Mouse (Mus musculus) adrenal gland, postnatal 25 days (tissue): ENCODE measurements at regions not wholly inside any gene's neighbourhood (a gene's known extent, or its start where the extent isn't known, plus 50 kb on each side); places are given as distances from the start of the nearest gene placed in this dataset.

ENCODE experiments used
- DNase-seq: peaks from one replicate; pipeline ENCODE4 v3.0.0; 2021; ENCODE audit warnings: mixed read lengths

DNA sequence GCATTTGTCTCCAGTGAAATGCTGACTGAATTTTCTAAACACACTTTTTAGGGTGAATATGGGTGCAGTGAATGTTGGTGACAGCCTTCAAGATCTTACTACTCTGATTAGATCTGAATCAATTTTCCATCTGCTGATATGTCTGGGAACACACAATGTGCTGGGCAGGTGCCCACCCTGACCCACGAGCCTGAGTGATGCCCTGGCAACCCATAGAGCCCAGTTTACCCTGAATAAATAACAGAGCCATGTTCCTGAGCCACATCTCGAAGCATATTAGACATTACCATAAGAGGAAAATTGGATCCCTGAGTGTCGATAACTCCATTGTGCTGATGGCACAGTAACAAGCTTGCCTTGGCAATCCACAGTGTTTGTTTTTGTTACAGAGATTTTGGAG, 644.9 kb downstream of the Nedd1 start:
- DNase-seq = no peak

DNA sequence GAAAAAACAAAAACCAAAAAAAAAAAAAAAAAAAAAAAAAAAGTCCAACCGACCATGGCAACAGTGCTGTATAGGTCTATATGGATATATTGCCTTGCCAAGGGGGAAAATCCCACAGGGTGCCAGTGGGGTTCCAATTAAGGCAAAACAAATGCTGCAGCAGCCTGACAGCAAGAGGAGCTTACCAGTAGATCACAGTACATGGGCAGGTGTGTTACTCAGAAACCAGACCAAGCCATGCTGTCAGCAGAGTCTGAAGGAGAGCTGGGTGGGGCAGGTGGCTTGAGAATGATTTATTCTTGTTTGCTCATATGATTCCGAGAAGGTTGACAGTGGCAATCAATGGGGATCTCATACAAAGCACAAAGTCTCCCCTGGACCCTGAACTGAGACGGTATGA, 645.5 kb downstream of the Nedd1 start:
- DNase-seq = no peak

DNA sequence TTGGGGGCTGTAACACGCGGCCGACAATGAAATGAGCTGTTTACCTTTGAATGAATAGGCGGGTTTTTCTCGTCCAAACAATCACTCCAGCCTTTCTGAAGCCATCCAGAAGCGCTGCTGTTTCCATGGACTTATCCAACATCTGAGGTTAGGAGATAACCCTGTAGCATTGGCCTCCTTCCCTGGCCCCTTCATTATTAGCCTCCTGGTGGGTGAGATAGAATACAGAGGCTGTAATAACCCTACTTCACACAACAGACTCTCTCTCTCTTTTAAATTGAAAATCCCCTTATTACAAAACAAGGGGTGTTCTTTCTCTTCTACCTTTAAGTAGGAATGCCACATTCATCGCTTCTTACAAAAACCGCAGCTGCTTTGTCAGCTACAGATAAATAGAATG, 646.8 kb downstream of the Nedd1 start:
- DNase-seq = no peak

DNA sequence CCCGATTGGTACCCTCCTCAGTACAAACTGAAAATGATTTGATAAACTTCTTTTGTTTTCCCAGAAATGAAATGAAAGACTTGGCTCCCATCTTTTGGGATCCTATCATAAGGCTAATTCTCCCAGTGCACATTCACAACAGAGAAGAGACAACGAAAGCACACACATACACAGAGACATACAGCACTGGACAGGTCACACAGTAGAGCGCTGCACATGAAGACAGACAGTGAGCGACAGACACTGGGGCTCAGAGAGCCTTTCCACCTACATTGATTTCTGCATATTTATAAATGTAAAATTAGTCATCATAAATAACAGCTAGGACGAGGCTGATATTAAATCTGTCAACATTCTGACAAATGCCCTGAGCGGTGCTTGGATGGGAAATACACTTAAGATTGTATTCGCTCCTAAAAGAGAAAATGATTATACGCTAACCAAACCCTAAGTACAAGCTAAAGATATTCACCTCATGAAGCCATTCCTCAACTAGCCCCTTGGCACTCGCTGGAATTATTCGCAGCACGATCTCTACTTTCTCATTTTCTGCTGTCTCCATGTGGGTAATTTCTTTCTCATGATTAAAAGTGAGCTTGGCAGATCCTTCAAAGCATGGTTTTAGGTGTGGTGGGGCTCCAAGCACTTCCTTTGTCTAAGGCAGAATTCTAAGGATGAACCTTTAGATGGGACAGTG, 647.4 kb downstream of the Nedd1 start:
- no peak for DNase-seq

DNA sequence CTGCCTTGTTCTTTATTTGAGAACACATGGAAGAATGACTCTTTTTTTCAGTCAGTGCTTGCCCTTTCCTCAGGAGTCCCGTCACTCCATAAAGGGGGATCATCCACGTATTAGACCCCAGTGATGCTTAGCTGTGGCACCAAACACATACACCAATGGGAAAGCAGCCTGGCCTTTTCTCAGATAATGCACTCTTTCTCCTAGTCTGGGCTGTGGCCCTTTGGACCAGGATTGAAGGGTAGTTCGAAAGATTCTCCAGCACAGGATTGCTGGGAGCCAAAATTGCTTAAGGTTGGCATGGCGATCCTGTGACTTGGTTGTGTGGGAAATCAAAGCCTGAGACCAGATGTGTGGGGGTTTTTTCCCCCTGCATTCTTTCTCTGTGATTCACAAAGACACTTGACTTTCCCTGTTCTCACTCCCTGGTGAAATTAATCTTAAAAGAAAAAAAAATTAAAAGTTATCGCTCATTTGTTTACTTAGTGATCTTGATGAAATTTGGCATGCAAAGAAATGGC, 648.3 kb downstream of the Nedd1 start:
- no peak for DNase-seq

DNA sequence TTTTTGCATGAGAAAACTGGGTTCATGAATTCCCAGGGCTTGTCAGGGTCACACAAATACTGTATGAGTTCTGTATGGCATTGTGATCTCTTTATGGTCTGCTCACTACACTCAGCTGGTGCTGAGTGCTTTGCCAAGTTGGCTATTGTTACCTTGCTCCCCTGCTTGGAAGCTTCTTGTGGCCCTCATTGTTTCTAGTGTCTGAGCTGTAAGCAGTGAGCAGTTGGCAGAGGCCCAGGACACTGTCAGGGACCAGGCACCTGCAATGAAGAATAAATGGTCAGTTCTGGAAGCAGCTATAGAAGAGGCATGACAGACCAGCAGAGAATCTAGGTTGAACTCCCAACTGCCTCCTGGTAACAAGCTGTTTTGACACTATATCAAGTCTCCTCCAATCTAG, 677.4 kb downstream of the Nedd1 start:
- peak; percentile 8 for DNase-seq

DNA sequence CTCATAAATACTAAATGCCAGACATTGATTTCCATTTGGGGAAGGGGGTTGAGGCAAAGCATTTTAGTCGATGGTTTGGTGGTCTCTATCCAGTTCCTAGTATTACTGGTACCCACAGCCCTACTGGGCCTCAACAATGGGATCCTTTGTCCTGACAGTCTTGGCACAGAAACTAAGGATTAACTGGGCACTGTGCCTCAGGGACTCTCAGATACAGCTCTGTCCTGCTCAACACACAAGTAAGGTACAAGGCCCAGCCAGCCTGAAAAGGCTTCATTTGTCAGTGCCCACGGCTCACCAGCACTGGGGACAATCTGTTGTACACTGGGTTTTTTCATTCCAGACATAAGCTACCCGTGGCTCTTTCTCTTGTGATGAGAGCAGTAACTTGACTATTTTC, 686.0 kb downstream of the Nedd1 start:
- DNase-seq = no peak

- DNase-seq = no peak
Observed at GRCm38 (mm10) chr10:92030221-92030620, 692.0 kb downstream of the Nedd1 start.

- no peak for DNase-seq
Observed at GRCm38 (mm10) chr10:92024203-92024602, 698.0 kb downstream of the Nedd1 start.

DNA sequence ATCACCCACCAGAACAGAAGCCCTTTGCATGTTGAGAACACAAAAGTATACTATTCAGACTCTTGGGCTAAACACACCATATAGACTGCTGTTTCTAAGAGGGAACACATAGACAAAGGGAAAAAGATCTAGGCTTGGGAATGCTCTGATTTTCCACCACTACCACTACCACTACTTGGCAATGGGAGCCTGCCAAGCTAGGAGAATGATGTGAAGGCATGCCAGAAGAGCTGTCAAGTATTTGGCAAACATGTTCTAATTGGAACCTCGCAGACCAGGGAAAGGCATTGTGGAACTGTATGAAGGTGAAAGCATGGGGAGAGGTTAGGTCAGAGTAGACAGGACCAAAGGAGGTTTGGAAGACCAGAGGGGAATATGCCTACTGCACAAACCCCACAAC, 701.2 kb downstream of the Nedd1 start:
- no peak for DNase-seq

DNA sequence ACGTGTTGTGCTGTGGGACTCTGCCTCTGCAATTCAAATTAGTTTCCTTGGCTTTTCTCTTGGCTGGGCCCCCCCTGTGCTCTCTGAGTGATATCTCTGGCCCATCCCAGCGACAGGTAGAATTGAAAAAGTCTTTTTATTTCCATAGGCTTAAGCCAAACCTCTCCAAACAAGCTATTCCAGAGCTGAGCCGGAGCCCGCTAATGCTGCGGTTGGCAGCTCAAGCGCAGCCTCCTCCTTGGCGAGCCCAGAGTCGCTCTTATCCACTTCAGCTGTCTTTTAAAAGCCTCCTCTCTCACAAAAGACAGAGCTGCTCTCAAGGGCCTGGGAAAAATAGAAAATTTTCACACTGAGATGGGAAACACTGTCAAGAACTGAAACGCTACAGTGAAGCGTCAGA, 712.7 kb downstream of the Nedd1 start:
- DNase-seq = no peak

GRCm38 (mm10) chr10:92007891-92008290, 714.3 kb downstream of the Nedd1 start:
- peak; percentile 9 for DNase-seq

GRCm38 (mm10) chr10:92006467-92006866, 715.8 kb downstream of the Nedd1 start:
- no peak for DNase-seq

GRCm38 (mm10) chr10:91991040-91991439, 731.2 kb downstream of the Nedd1 start:
- peak; percentile 4 for DNase-seq

- peak; percentile 5 for DNase-seq
Observed at GRCm38 (mm10) chr10:91988364-91988763, 733.9 kb downstream of the Nedd1 start.

DNA sequence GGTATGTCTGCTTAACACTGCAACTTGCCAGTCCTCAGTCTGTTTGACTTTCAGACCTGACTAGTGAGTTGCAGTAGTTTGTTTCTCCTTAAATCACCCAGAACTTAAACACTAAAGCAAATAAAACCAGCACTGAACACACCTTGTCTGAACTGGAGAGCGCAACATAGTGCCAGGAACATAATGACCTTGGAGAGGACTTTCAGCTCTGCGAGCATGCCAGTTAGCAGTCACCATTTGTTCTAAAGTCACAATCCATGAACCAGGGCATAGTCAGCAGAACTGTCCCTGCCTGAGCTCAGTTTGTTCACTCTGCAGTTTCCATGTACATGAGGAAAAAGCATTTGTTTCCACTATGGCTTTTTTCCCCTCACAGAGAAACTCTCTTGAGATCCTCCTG, 742.4 kb downstream of the Nedd1 start:
- DNase-seq = no peak

GRCm38 (mm10) chr10:91971951-91972350, 750.3 kb downstream of the Nedd1 start:
- DNase-seq = no peak

DNA sequence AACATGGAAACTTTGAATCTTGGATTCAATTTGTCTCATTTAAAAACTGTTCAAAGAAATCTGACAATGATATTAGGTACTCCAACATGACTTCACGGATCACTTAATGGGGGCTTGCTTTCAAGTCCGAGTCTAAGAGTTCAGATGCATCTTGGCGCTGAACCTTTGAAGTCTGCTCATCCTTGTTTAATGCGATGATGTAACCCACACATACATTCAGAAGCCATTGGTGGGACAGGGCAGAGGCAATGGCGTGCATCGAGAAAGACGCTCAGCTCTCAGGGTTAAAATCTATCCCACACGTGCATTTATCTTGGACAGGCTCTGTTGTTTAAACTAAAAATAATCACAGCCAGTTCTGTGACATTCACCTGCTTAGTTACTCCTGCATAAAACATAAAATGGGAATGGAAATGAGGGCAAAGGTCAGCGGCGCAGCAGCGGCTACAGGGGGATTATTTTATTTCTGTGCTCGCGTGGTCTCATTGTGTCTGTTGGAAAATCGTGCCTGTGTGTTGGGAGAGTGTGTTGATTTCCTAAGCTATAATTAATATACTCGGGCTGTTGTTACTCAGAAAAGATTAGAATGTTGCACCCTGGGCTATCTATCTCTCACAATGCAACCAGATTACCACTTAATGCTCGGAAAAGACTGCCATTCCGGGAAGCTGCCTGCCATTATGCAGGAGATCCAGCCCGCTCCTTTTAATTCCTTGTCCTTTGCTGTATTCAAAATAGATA, 754.5 kb downstream of the Nedd1 start:
- no peak for DNase-seq

- DNase-seq = no peak
Observed at GRCm38 (mm10) chr10:91959734-91960492, 762.3 kb downstream of the Nedd1 start.

- no peak for DNase-seq
Observed at GRCm38 (mm10) chr10:91953078-91953477, 769.1 kb downstream of the Nedd1 start.

- no peak for DNase-seq
Observed at GRCm38 (mm10) chr10:91923626-91924025, 742.5 kb upstream of the Tmpo start.

DNA sequence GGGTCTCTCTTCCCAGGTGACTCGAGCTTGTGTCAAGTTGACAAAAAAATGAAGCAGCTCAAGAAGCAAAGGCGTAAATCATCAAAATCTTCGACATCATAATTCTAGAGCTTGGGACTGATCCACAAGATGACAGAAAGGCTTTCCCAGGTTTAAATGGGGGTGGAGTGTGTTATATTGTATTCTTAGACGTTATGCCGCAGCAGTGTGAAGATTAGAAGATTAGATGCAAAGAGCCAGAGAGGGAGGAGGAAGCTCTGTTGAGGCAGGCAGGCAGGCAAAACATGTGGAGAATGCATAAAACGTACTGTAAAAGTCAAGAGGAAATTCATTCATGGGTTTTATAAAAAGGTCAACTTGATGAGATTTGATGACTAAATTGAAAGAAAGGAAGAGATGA, 708.7 kb upstream of the Tmpo start:
- DNase-seq = no peak

DNA sequence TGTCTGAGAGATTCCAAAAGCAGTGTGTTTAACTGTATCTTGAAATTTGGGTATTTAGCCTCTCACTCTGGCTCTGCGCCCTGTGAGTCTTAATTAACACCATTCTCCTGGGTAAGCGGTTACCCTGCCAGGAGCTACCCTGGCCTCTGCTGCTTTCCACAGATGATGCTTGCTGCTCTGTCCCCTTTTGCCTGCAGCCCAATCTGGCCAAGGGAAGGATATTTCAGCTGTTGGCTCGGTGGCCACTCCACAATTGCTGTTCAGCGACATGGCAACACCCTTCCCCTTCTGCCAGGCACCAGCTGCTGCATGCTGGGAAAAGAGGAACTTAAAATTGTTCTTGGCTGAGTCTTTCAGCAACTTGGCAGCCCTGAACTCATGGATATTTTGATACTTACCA, 707.4 kb upstream of the Tmpo start:
- DNase-seq = peak; percentile 1
